In genomic region chr17:31583781-31584180, GRCm38 (mm10) we compare ENCODE assay signal across 1 mouse cellular context.
TF ChIP-seq lines count a peak whose summit lies in the region.

No protein-coding gene starts in this region.

TF ChIP-seq in MEL, 35 proteins besides CTCF, POLR2A, EP300 and RAD21 (continued from another document):
- TF ChIP-seq TAL1 (IDR thresholded peaks at IDR 0.05; ENCODE audit: low read length) (no peak), TCF12 (IDR thresholded peaks at IDR 0.05; ENCODE audit: low read depth, low read length) (no peak), JUND (IDR thresholded peaks at IDR 0.05; ENCODE audit: low read depth, low read length) (no peak), RCOR1 (IDR thresholded peaks at IDR 0.05; ENCODE audit: low read depth, low read length) (no peak), GATA1 (IDR thresholded peaks at IDR 0.05; ENCODE audit: low read depth, low read length) (no peak), CHD2 (IDR thresholded peaks at IDR 0.05; ENCODE audit: low read length) (no peak), ZKSCAN1 (IDR thresholded peaks at IDR 0.05; ENCODE audit: low read depth, low read length) (no peak), ZC3H11A (IDR thresholded peaks at IDR 0.05; ENCODE audit: low read depth, low read length) (no peak), MXI1 (IDR thresholded peaks at IDR 0.05; ENCODE audit: low read depth, low read length) (no peak), SIN3A (IDR thresholded peaks at IDR 0.05; ENCODE audit: low read length) (no peak), MAX (IDR thresholded peaks at IDR 0.05; ENCODE audit: low read length) (no peak), BHLHE40 (IDR thresholded peaks at IDR 0.05; ENCODE audit: borderline replicate concordance, low read depth, low read length) (no peak), ZMIZ1 (IDR thresholded peaks at IDR 0.05; ENCODE audit: low read depth, low read length) (no peak)
